Mouse (Mus musculus) testis, adult 2 months (tissue): ENCODE results near the gene Rab5c. TPM values are rescaled to one million over a fixed set of nuclear protein-coding genes. Genes with fewer than 3 reads are reported as not detected.

Source experiments
- H3K27ac ChIP-seq: fragments of 200-500 bp; 2 replicates; pipeline ENCODE4 v1.5.1; 2012; ENCODE audit warnings: low read depth, low read length; ENCODE audit not compliant: control insufficient read depth, insufficient read depth
- H3K27me3 ChIP-seq: fragments of 200-500 bp; 2 replicates; pipeline ENCODE4 v1.6.1; 2012; ENCODE audit warnings: mild to moderate bottlenecking, low read length, moderate library complexity; ENCODE audit not compliant: control insufficient read depth, insufficient read depth
- H3K36me3 ChIP-seq: fragments of 200-500 bp; 2 replicates; pipeline ENCODE4 v1.6.1; 2012; ENCODE audit warnings: mild to moderate bottlenecking, low read length; ENCODE audit not compliant: control insufficient read depth, insufficient read depth
- H3K4me1 ChIP-seq: fragments of 200-500 bp; 2 replicates; pipeline ENCODE4 v1.6.1; 2012; ENCODE audit warnings: low read length; ENCODE audit not compliant: control insufficient read depth, insufficient read depth
- H3K4me3 ChIP-seq: fragments of 200-500 bp; 2 replicates; pipeline ENCODE4 v1.5.1; 2012; ENCODE audit warnings: low read depth, mild to moderate bottlenecking, low read length, moderate library complexity, mixed read lengths; ENCODE audit not compliant: control insufficient read depth
- CTCF ChIP-seq: fragments of 200-500 bp; IDR thresholded peaks from 2 replicates; pipeline ENCODE4 v1.5.1; 2012; ENCODE audit warnings: low read depth, mild to moderate bottlenecking, inconsistent platforms, low read length, moderate library complexity; ENCODE audit not compliant: control insufficient read depth, insufficient read depth, insufficient replicate concordance
- POLR2A ChIP-seq: fragments of 200-500 bp; IDR thresholded peaks from 2 replicates; pipeline ENCODE4 v1.6.1; 2012; ENCODE audit warnings: low read depth, mild to moderate bottlenecking, inconsistent platforms, low read length, moderate library complexity; ENCODE audit not compliant: control insufficient read depth
- polyA plus RNA-seq: library from polyadenylated mRNA; depleted of rRNA; stranded (reverse); fragments of >200 nt; gene quantifications from 2 replicates; pipeline ENCODE4 v1.2.3, GENCODE M21; 2012

Gene Rab5c
- polyA plus RNA-seq, 1 experiment = 90.7 TPM

- Histone ChIP-seq H3K4me3 (no peak overlapping the region), H3K27ac (no peak overlapping the region), H3K36me3 (no peaks in the 10 kb centered on the region), H3K4me1 (peaks cover 22% of the 10 kb centered on the region), H3K27me3 (no peaks in the 10 kb centered on the region)
- TF ChIP-seq CTCF (no peak), POLR2A (no peak)
Measured at GRCm38 (mm10) chr11:100716649-100717048, 21.4 kb downstream of the Rab5c start.

- Histone ChIP-seq H3K27ac (no peak overlapping the region), H3K27me3 (no peaks in the 10 kb centered on the region), H3K4me1 (peaks cover 26% of the 10 kb centered on the region), H3K4me3 (peak overlapping the region; percentile 93), H3K36me3 (no peaks in the 10 kb centered on the region)
- TF ChIP-seq POLR2A = no peak
- no peak for TF ChIP-seq CTCF
Measured at GRCm38 (mm10) chr11:100714948-100715347, 23.1 kb downstream of the Rab5c start.

- Histone ChIP-seq H3K4me1 (peaks cover 26% of the 10 kb centered on the region), H3K27ac (peak overlapping the region; percentile 97), H3K27me3 (no peaks in the 10 kb centered on the region), H3K36me3 (no peaks in the 10 kb centered on the region), H3K4me3 (peak overlapping the region; percentile 93)
- TF ChIP-seq CTCF (peak; percentile 61; the same call in 1 of the 2 replicates), POLR2A (no peak)
Measured at GRCm38 (mm10) chr11:100714534-100714915, 23.5 kb downstream of the Rab5c start.

GRCm38 (mm10) chr11:100713735-100714533 is 24.1 kb downstream of the Rab5c start, which contains the start of gene Hspb9:
Gene Hspb9 (plus strand): TSS chr11:100713850.
- peak within 1 kb of the TSS; percentile 93 for H3K4me3 ChIP-seq
- TF ChIP-seq CTCF = no peak
- peak; percentile 79 for TF ChIP-seq POLR2A
- no peaks in the 10 kb centered on the region for H3K27me3 ChIP-seq
- no peaks in the 10 kb centered on the region for H3K36me3 ChIP-seq
- H3K4me1 ChIP-seq = peaks cover 26% of the 10 kb centered on the region
- H3K27ac ChIP-seq = peak within 1 kb of the TSS; percentile 97

- H3K4me3 ChIP-seq = peak overlapping the region; percentile 93
- peaks cover 26% of the 10 kb centered on the region for H3K4me1 ChIP-seq
- H3K27me3 ChIP-seq = no peaks in the 10 kb centered on the region
- TF ChIP-seq CTCF = no peak
- TF ChIP-seq POLR2A = no peak
- H3K27ac ChIP-seq = peak overlapping the region; percentile 97
- H3K36me3 ChIP-seq = peaks cover 1% of the 10 kb centered on the region; the same call in 1 of the 2 replicates
Measured at GRCm38 (mm10) chr11:100713174-100713573, 24.8 kb downstream of the Rab5c start.

GRCm38 (mm10) chr11:100711783-100712615 is 26.0 kb downstream of the Rab5c start, which contains the start of gene Kat2a:
Gene Kat2a (minus strand): TSS chr11:100712465.
- Histone ChIP-seq H3K4me3 (peak within 1 kb of the TSS; percentile 93), H3K27me3 (no peaks in the 10 kb centered on the region), H3K36me3 (peaks cover 1% of the 10 kb centered on the region; the same call in 1 of the 2 replicates), H3K4me1 (peaks cover 26% of the 10 kb centered on the region), H3K27ac (peak within 1 kb of the TSS; percentile 97)
- TF ChIP-seq CTCF (no peak), POLR2A (peak; percentile 77)

GRCm38 (mm10) chr11:100710977-100711376 is 27.0 kb downstream of the Rab5c start:
- no peak overlapping the region for H3K4me3 ChIP-seq
- no peaks in the 10 kb centered on the region for H3K27me3 ChIP-seq
- H3K4me1 ChIP-seq = peaks cover 26% of the 10 kb centered on the region
- H3K27ac ChIP-seq = no peak overlapping the region
- TF ChIP-seq POLR2A = no peak
- TF ChIP-seq CTCF = no peak
- peaks cover 1% of the 10 kb centered on the region; the same call in 1 of the 2 replicates for H3K36me3 ChIP-seq
